Mouse (Mus musculus): ENCODE measurements around the gene Mllt10.
A peak's percentile ranks its signal among the peaks of the same experiment; 100 is the strongest.

Mllt10 gene

DNA sequence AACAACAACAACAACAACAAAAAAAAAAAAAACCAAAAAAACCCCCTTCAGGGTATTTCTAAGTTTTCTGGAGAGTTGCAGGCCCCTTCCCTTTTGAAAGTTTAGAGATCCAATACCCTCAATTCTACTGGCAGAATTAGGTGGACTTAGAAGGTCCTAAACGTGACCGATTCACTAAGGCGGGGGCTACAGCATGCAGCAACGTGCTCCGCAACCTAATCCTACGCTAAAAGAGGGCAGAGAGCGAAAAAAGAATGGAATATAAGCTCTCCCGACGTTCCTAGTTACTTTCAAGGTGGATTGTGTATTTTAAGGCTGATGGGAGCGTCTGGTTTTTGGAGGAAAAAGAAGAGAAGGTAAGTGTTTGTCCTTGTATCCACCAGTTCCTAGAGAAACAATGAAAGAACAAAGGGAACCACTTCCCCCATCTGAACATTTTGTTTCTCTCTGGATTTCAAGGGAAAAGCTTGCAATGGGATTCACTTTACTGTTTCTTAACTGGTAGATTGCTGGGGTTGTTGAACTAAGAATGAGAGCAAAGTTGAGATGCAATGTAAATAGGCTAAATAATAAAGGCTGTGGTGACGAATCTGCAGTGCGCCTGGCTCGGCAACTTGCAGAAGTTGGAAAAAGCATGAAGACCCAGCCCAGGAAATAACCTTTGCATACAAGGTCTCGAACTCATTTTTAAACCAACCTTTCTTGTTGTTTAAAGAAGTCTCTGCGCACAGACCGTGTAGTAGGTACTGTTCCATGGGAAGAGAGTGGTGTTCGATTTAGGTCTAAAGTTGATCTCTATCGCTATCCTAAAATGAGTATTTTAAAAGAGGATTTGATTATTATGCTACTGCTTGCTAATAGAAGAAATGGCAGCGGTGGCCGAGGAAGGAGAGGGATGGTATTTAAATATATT is at the start of gene Mllt10:
Gene Mllt10, plus strand, starts transcription at position 222 of the 913 bp plus-strand sequence.
- no peak for DNase-seq (ENCODE audit: low read depth, low spot score)

DNA sequence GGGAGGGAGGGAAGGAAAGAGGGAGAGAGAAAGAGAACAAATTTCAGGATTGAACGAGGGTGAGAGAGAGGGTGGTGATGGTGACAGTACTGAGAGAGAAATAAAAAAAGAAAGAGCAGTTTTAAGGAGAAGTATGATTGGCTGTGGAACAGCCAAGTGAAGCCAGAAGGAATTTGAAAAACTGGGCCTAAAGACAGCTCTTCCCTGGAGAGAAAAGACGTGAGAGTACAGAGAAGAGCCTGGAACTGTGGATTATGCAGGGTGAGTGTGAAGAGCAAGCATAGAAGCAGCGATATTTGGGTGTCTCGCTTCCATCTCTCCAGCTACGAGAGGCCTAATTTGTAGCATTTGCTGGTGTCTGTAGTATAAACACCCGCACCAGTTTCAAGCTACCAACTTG is 43.8 kb upstream of the Mllt10 start:
- DNase-seq (ENCODE audit: low read depth, low spot score): no peak

DNA sequence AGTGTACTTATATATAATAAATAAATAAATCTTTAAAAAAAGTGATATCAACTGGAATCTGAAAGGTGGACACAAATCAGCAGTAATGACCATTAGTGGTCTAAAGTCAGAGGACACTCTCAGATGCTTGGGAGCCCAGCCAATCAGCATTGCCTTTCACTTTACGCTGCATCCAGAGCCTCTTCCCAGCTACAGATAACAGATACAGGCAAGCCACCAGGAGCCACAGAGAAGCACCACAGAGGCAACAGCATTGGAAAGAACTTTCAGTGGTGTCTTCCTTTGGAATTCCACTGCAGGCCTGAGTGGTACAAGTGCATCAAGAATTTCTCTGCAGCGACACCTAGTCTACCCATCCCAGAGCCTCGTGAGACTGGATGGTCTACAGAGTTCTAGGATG is 42.2 kb upstream of the Mllt10 start:
- no peak for DNase-seq (ENCODE audit: low read depth, low spot score)

DNA sequence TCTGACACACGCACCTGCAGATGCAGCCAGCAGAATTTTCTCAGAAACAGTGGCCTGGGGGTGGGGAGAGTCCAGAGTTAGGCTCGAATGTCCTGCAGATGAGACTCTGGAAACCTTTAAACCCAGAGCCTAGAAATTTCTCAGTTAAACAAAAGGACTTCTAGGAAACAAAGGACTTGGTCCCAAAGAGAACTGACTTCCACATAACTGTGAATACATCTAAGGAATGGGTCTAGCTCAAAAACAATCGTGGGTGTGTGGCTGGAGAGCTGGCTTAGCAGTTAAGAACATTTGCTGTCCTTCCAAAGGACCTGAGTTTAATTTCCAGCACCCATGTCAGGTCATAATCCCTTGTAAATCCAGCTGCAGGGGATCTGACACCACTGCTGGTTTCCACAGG is 39.5 kb upstream of the Mllt10 start:
- DNase-seq (ENCODE audit: low read depth, low spot score): no peak

- DNase-seq (ENCODE audit: low read depth, low spot score): no peak
Observed at GRCm38 (mm10) chr2:18016639-18017038, 38.4 kb upstream of the Mllt10 start.

DNA sequence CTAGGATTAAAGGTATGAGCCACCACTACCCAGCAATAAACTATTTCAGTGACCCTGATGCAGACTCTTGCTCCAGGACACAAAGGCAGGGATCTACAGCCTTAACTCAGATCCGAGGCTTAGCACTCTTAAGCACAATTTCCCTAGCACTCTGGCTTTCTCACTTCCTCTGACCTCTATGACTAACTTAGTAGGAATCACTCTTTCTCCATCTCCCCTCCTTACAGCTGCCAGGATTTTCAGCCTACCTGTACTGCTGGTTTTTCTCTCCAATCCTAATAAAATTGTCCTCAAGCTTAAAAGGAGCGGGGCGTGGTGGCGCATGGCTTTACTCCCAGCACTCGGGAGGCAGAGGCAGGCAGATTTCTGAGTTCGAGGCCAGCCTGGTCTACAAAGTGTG is 37.7 kb upstream of the Mllt10 start:
- no peak for DNase-seq (ENCODE audit: low read depth, low spot score)

GRCm38 (mm10) chr2:18019122-18019521 is 35.9 kb upstream of the Mllt10 start:
- no peak for DNase-seq (ENCODE audit: low read depth, low spot score)

- no peak for DNase-seq (ENCODE audit: low read depth, low spot score)
Observed at GRCm38 (mm10) chr2:18022886-18023285, 32.2 kb upstream of the Mllt10 start.

DNA sequence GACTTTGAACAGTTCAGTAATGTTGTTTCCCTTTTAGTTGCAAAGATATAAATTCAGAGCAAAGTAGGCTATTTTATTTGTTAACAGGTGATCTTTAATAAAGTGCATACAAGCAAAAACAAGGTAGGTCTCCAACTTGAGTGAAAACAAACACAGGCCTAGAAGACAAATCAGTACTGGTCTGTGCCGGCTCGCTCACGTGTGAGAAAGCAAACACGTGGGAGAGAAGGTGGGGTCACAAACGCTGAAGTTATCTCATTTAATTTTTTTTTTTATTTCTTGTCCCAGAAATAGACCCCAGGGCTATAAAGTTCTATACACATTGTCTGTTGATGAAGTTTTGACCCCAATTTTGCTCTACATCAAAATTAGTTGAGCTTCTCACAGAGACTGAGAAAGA is 29.9 kb upstream of the Mllt10 start:
- no peak for DNase-seq (ENCODE audit: low read depth, low spot score)

DNA sequence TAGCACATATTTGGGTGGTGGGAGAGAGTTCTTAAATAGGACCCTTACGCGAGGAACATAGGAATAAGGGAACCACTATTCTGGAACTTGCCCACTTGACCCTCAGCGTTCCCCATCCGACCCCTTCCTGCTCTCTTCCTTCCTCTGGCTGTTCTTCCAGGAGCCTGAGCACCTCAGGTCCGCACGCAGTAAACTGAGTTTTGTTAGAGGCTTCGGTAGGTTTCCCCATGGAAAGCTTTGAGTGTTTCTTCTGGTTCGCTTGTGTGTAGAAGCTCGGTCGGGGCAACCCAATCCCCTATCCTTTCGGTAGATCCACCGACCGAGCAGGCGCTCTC is 29.3 kb upstream of the Mllt10 start:
- DNase-seq (ENCODE audit: low read depth, low spot score): no peak

GRCm38 (mm10) chr2:18026116-18026947 is 28.7 kb upstream of the Mllt10 start:
- DNase-seq (ENCODE audit: low read depth, low spot score): no peak

GRCm38 (mm10) chr2:18027448-18028139 is 27.4 kb upstream of the Mllt10 start:
- DNase-seq (ENCODE audit: low read depth, low spot score): peak; percentile 98

DNA sequence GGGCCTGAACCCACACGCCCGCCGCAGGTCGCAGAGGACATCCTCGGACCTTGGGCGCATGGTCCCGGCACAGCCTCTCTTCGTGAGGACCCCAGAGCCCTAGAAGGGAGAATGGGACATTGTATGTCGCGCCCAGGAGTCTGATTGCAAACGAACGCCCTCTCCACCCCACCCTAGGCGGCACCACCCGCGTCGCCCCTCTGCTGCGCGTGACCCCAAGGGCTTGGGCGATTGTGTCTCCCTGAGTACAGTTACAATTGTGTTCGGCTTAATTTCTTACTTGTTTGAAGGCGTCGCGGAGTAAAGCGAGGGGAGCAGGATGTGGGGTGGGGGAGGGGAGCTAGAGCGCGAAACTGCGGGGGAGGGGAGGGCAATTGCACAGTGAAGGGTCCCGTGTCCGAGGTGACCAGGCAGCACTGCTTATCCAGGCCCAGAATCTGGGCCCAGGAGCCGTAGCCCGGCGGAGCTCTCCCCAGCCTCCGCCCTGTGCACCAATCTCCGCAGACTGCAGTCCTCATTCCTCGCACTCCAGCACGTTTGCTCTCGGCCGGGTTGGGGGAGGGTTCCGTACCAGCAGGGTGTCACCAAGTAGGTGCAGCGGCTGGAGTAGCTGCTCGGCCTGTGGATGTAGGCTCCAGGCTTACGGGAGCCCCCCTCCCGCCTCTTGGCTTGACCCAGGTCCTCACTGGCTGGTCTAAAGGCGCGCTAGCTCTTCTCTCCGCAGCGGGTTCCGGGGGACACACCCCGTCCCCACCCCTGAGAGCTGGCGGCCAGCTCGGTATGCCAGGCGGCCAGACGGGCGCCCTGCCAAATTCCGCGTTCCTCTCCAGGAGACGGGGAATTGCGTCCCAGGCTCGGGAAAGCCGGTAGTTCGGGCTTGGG is 26.7 kb upstream of the Mllt10 start:
- DNase-seq (ENCODE audit: low read depth, low spot score): peak; percentile 76

DNA sequence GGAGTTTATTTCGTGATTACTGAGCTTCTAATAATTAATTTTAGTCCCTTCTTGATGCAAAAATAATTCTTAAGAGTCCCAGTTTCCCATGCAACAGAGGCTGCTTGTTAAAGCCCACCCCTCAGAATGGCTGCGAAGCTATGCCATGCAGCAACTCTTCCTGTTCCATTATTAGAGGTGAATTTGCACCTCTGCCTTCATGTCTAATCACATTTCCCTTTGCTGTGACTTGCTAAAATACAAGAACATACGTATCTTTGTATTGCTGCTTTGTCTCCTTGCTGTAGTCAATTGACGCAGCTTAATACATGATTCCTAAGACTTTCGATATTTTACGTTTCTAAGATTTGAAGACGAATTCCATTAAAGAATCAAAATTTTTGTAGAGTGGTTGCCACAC is 25.4 kb upstream of the Mllt10 start:
- DNase-seq (ENCODE audit: low read depth, low spot score): no peak

DNA sequence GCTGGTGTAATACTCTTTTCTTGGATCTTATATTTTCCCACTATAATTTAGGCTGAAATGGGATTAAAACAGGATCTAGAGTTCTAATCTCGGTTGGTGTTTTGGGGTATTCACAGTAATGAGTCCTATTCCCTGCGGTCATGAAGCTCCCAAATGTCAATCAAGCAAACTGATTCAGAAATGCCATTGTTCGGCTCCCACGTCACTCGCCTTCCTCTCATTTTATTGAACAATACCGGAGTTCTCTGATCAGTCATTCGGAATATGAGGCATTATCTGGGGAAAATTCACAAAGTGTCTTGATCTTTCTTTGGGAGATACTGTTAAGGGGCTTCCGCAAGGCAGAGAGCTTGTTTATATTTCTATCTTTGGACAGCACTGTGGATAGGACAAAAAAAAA is 24.5 kb upstream of the Mllt10 start:
- no peak for DNase-seq (ENCODE audit: low read depth, low spot score)

- DNase-seq (ENCODE audit: low read depth, low spot score): no peak
Observed at GRCm38 (mm10) chr2:18031271-18031821, 23.7 kb upstream of the Mllt10 start.

DNA sequence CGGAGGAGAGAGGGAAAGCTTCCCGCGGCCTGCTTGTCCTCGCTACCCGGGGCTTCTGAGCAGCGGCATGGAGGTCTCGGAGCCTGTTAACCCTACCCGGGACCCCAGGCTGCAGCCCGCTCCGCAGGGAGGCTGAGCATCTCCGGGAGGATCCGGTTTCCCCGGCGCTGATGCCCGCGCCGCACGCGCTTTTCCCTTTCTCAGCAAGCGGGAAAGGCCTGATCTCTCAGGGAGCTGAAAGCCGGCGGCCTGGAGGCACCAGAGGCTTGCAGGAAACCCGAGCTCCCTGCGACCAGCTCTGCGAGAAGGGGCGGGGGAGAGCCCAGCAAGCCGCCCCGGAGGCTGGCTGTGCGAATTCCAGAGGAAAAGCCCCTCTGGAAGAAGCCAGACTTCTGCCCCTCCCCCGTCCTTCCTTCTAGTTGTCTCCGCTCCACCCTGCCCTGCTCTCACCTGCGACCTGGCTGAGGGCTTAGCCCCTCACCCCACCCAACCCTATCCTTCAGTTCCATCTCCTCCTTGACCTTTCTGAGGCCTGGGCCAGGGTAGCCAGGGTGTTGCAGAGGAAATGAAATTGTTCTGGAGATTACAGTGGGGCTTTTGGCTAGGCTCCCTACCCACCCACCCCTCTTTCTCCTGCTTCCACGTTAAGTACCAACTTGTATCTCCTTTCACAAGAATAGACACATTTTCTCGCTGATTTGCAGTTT is 23.1 kb upstream of the Mllt10 start:
- DNase-seq (ENCODE audit: low read depth, low spot score): peak; percentile 85

GRCm38 (mm10) chr2:18032538-18032895 is 22.5 kb upstream of the Mllt10 start:
- DNase-seq (ENCODE audit: low read depth, low spot score): no peak

DNA sequence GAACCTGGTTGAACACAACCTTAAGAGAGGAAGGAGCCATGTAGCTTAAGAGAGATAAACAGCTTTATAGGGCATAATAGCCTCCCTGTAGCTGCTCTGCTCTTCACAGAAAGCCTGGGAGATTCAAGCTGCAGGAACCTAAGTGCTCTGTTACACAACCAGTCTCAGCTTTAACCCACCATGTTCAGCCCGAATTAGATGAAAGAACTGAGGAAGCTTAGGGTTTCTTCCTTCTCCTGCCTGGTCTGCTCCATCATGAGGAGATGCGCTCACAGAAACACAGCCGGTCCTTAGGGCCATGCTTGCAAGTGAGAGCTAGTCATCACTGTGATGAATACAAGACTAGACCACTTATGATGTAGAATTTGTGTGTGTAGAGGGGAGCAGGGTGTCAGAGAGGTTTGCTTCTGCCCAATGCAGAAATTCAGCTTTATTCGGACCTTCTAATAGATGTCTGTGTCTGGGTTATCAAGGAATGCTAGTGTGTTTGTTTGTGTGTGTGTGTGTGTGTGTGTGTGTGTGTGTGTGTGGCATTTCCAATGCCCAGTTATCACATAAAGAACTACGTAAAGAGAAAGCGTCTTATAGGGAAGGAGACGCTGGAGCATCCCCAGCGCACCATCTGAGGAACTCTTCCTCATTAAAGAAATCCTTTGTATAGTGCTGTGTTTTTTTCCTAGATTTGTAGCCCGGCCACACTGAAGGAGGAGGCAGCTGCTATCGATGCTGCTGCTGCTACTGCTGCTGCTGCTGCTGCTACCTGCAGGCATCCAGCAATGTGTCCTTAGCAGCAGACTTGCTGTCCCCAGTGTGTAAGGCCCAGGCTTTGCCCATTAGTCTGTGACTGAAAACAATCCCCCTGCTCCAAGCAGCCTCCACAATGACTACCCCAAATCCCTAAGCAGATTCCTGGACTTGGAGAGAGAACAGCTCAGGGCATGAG is 21.6 kb upstream of the Mllt10 start:
- no peak for DNase-seq (ENCODE audit: low read depth, low spot score)

All from forelimb bud, embryonic 11.5 days (tissue).